Mouse (Mus musculus): ENCODE data around the gene Nova2. TPM values are rescaled to one million over a fixed set of nuclear protein-coding genes. Genes with fewer than 3 reads are reported as not detected.
A peak's percentile ranks its signal among the peaks of the same experiment; 100 is the strongest.

The Nova2 gene
- polyA plus RNA-seq, 1 experiment from 2014 or later = 0.18 TPM

DNA sequence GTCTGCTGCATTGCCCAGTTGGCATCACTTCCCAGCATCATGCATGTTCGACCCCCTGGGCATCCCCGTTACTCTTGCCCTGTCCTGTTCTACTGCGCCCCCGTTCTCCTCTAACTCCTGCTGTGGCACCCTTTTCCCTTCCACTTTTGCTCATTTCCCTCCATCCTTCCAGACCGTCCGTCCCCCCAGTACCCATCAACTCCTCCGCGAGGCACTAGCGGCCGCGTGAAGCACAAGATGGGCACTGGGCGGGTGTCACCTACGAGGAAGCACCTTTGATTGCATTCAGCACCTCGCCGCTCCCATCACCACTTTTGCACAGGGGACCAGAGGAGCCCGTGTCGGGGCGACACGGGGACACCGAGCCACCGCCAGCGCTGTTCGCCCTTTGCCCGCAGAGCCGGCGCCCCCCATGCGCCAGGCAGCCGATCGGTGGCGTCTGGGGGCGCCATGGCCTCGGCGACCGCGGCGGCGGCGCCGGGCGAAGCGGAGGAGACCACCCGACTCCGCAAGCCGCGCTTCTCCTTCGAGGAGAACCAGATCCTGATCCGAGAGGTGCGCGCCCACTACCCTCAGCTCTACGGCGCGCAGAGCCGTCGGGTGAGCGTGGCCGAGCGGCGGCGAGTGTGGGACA lies 66.1 kb downstream of the Nova2 start:
- Histone ChIP-seq H3K27me3 (replicated peaks; ENCODE audit: control insufficient read depth, insufficient read depth, low read length) (peaks cover 29% of the 10 kb centered on the region), H3K27ac (ENCODE audit: low read depth, low read length) (no peak overlapping the region), H3K4me3 (ENCODE audit: low read depth, low read length) (peak overlapping the region; percentile 45), H3K9ac (ENCODE audit: low read depth, low read length) (0 out of 2 replicates have a peak overlapping the region, but pooled peaks have one; percentile 26), H3K9me3 (ENCODE audit: control insufficient read depth) (no peaks in the 10 kb centered on the region), H3K4me2 (replicated peaks; ENCODE audit: low read depth) (peak overlapping the region; percentile 81), H3K4me1 (replicated peaks; ENCODE audit: control insufficient read depth, insufficient read depth, low read length) (peaks cover 9% of the 10 kb centered on the region), H3K36me3 (ENCODE audit: control insufficient read depth, insufficient read depth) (peaks cover 10% of the 10 kb centered on the region; the same call in 1 of the 2 replicates)
- ATAC-seq = peak; percentile 13; the same call in 1 of the 2 replicates
- no peak; the same call in 1 of the 2 replicates for TF ChIP-seq CTCF (IDR thresholded peaks at IDR 0.05; ENCODE audit: low read depth)
- WGBS = under 1% methylated on average over 59 of the region's 59 CpGs

GRCm38 (mm10) chr7:18992294-18992675 lies 66.6 kb downstream of the Nova2 start:
- Histone ChIP-seq H3K4me2 (replicated peaks; ENCODE audit: low read depth) (peak overlapping the region; percentile 81), H3K27ac (ENCODE audit: low read depth, low read length) (no peak overlapping the region), H3K36me3 (ENCODE audit: control insufficient read depth, insufficient read depth) (peaks cover 10% of the 10 kb centered on the region; the same call in 1 of the 2 replicates), H3K9ac (ENCODE audit: low read depth, low read length) (0 out of 2 replicates have a peak overlapping the region, but pooled peaks have one; percentile 26), H3K9me3 (ENCODE audit: control insufficient read depth) (no peaks in the 10 kb centered on the region), H3K4me1 (replicated peaks; ENCODE audit: control insufficient read depth, insufficient read depth, low read length) (peaks cover 9% of the 10 kb centered on the region), H3K4me3 (ENCODE audit: low read depth, low read length) (peak overlapping the region; percentile 45), H3K27me3 (replicated peaks; ENCODE audit: control insufficient read depth, insufficient read depth, low read length) (peaks cover 29% of the 10 kb centered on the region)
- 5% methylated on average over 31 of the region's 31 CpGs for WGBS
- no peak for TF ChIP-seq CTCF (IDR thresholded peaks at IDR 0.05; ENCODE audit: low read depth)
- ATAC-seq = no peak

GRCm38 (mm10) chr7:18993036-18993435 lies 67.3 kb downstream of the Nova2 start:
- H3K27ac ChIP-seq (ENCODE audit: low read depth, low read length) = no peak overlapping the region
- WGBS = 88% methylated on average over 5 of the region's 5 CpGs
- ATAC-seq = no peak
- peaks cover 29% of the 10 kb centered on the region for H3K27me3 ChIP-seq (replicated peaks; ENCODE audit: control insufficient read depth, insufficient read depth, low read length)
- H3K4me2 ChIP-seq (replicated peaks; ENCODE audit: low read depth) = no peak overlapping the region
- no peaks in the 10 kb centered on the region for H3K9me3 ChIP-seq (ENCODE audit: control insufficient read depth)
- peaks cover 10% of the 10 kb centered on the region; the same call in 1 of the 2 replicates for H3K36me3 ChIP-seq (ENCODE audit: control insufficient read depth, insufficient read depth)
- H3K4me1 ChIP-seq (replicated peaks; ENCODE audit: control insufficient read depth, insufficient read depth, low read length) = peaks cover 9% of the 10 kb centered on the region
- no peak for TF ChIP-seq CTCF (IDR thresholded peaks at IDR 0.05; ENCODE audit: low read depth)
- H3K4me3 ChIP-seq (ENCODE audit: low read depth, low read length) = no peak overlapping the region
- no peak overlapping the region for H3K9ac ChIP-seq (ENCODE audit: low read depth, low read length)

- H3K4me1 ChIP-seq (replicated peaks; ENCODE audit: control insufficient read depth, insufficient read depth, low read length) = no peaks in the 10 kb centered on the region
- H3K9ac ChIP-seq (ENCODE audit: low read depth, low read length) = no peak overlapping the region
- no peak overlapping the region for H3K27ac ChIP-seq (ENCODE audit: low read depth, low read length)
- H3K4me3 ChIP-seq (ENCODE audit: low read depth, low read length) = no peak overlapping the region
- ATAC-seq = no peak
- no peaks in the 10 kb centered on the region for H3K9me3 ChIP-seq (ENCODE audit: control insufficient read depth)
- no peak overlapping the region for H3K4me2 ChIP-seq (replicated peaks; ENCODE audit: low read depth)
- H3K27me3 ChIP-seq (replicated peaks; ENCODE audit: control insufficient read depth, insufficient read depth, low read length) = no peaks in the 10 kb centered on the region
- 50% methylated on average over 9 of the region's 9 CpGs for WGBS
- H3K36me3 ChIP-seq (ENCODE audit: control insufficient read depth, insufficient read depth) = peaks cover 10% of the 10 kb centered on the region; the same call in 1 of the 2 replicates
- TF ChIP-seq CTCF (IDR thresholded peaks at IDR 0.05; ENCODE audit: low read depth) = peak; percentile 47
These were observed 73.1 kb downstream of the Nova2 start for GRCm38 (mm10) chr7:18998835-18999234.

DNA sequence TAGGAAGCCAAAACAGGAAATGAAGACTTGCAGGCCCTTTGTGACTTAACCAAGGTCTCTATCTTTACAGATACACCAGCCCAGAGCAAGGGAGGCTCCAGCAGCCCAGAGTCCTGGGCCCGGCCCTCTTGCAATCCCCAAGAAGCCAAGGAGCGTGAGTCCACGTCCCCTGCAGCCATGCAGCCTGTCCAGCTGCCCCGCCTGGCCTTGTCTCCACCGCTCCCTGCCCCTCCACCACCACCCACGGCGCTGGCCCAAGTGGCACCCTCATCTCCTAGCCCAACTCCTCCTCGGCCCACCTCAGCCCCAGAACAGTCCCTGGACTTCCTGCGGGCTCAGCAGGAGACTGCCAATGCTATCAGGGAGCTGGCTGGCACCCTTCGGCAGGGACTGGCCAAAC lies 74.7 kb downstream of the Nova2 start:
- ATAC-seq = no peak
- Histone ChIP-seq H3K9ac (ENCODE audit: low read depth, low read length) (0 out of 2 replicates have a peak overlapping the region, but pooled peaks have one; percentile 31), H3K9me3 (ENCODE audit: control insufficient read depth) (no peaks in the 10 kb centered on the region), H3K4me3 (ENCODE audit: low read depth, low read length) (peak overlapping the region; percentile 24), H3K27me3 (replicated peaks; ENCODE audit: control insufficient read depth, insufficient read depth, low read length) (no peaks in the 10 kb centered on the region), H3K4me1 (replicated peaks; ENCODE audit: control insufficient read depth, insufficient read depth, low read length) (peaks cover 6% of the 10 kb centered on the region), H3K27ac (ENCODE audit: low read depth, low read length) (no peak overlapping the region), H3K36me3 (ENCODE audit: control insufficient read depth, insufficient read depth) (peaks cover 9% of the 10 kb centered on the region), H3K4me2 (replicated peaks; ENCODE audit: low read depth) (peak overlapping the region; percentile 58)
- TF ChIP-seq CTCF (IDR thresholded peaks at IDR 0.05; ENCODE audit: low read depth) = no peak
- 52% methylated on average over 10 of the region's 10 CpGs for WGBS

- no peak for ATAC-seq
- peak overlapping the region; percentile 58 for H3K4me2 ChIP-seq (replicated peaks; ENCODE audit: low read depth)
- 23% methylated on average over 17 of the region's 18 CpGs for WGBS
- H3K4me1 ChIP-seq (replicated peaks; ENCODE audit: control insufficient read depth, insufficient read depth, low read length) = peaks cover 14% of the 10 kb centered on the region
- H3K27me3 ChIP-seq (replicated peaks; ENCODE audit: control insufficient read depth, insufficient read depth, low read length) = no peaks in the 10 kb centered on the region
- no peak for TF ChIP-seq CTCF (IDR thresholded peaks at IDR 0.05; ENCODE audit: low read depth)
- H3K9ac ChIP-seq (ENCODE audit: low read depth, low read length) = 0 out of 2 replicates have a peak overlapping the region, but pooled peaks have one; percentile 31
- H3K27ac ChIP-seq (ENCODE audit: low read depth, low read length) = peak overlapping the region; percentile 58
- no peaks in the 10 kb centered on the region for H3K9me3 ChIP-seq (ENCODE audit: control insufficient read depth)
- H3K36me3 ChIP-seq (ENCODE audit: control insufficient read depth, insufficient read depth) = peaks cover 11% of the 10 kb centered on the region; the same call in 1 of the 2 replicates
- H3K4me3 ChIP-seq (ENCODE audit: low read depth, low read length) = peak overlapping the region; percentile 24
These were observed 75.5 kb downstream of the Nova2 start for GRCm38 (mm10) chr7:19001066-19001806.

Data from intestine, postnatal 0 days (tissue).